Mouse (Mus musculus) large intestine, adult 2 months (tissue): ENCODE data around the gene Gm17617. TPM values are rescaled to one million over a fixed set of nuclear protein-coding genes. Genes with fewer than 3 reads are reported as not detected.

ENCODE experiments used
- DNase-seq: peaks from one replicate; pipeline ENCODE4 v3.0.0-alpha.2; 2012; ENCODE audit warnings: low read depth, low spot score
- WGBS: fragments of 180-500 bp; shearing (Covaris S2); methylation state at CpG from one replicate; pipeline ENCODE4 v1.1.7; 2018; 5-methylcytosine and 5-hydroxymethylcytosine counted together
- polyA plus RNA-seq: library from polyadenylated mRNA; depleted of rRNA; stranded (reverse); fragments of >200 nt; gene quantifications from 2 replicates; pipeline ENCODE4 v1.2.3, GENCODE M21; 2012; rRNA removed

Gm17617 gene
- not detected in 2 replicates for polyA plus RNA-seq

DNA sequence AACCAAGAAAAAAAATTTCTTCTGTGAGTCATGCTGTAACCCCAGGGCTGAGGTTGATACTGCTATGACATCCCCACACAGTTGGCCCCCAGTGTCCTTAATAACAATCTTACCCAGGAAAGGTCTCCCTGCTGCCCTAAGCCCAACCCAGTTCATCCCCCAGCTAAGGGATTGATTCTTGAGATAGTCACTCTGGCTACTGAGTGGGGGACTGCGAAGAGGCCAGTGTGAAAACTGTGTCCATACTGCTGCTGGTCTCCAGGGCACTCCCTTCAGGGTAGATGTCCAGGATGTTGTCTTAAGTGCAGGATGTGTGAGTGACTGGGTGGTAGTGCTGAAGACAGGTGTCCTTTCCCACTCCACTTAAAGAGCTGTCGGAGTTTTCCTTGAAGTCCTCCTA, at the start of gene Gm17617:
Gene Gm17617 (minus strand): TSS at position 101 of the 400 bp plus-strand sequence.
- 97% methylated on average over 2 of the region's 2 CpGs for WGBS
- no peak for DNase-seq

DNA sequence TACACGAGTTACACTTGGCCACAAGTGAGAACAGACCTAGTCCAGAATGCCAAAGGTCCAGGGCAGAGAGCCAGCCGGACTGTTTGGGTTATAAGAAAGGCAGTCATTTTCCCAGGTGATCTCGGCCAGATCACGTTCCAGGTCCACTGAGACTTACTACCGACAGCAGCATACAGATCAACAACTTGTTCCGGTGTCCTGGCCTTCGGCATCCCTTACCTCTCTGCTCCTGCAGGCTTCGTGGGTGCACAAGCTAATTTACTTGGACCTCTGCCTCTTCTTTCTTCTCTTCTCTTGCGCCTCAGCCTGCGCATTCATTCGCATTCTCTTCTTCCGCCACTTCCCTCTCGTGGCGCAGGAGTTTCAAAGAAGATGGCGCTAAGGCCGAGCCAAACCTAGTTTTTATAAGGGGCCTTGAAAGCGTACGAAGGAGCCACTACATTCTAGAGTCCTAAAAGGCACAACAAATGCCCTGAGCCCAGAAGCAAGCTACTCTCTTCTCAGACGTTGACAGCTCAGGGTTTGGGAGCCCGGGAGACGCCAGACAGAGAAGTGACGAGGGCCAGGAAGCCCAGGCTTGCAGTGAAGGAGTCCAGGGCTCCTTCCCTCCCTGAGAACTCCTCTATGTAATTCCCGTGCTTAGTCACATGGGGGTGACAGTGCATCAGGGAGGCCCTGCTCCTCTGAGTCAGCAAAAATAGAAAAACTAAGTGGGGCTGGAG, 49.0 kb upstream of the Gm17617 start:
- 4% methylated on average over 23 of the region's 23 CpGs for WGBS

DNA sequence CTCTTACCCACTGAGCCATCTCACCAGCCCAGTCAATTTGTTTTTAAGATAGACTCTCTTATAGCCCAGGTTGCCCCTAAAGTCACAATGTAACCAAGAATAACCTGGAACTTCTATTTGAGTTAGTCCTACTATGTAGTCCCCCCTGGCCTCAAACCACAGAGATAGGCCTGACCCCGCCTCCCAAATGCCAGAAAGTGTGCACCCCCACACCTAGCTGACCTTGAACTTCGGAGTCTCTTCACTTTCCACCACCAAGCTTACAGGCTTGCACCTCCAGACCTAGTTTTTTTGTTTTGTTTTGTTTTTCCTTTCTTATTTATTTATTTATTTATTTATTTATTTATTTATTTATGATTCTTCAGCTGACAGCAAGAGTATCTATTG, 48.4 kb upstream of the Gm17617 start:
- DNase-seq = no peak
- 72% methylated on average over 2 of the region's 2 CpGs for WGBS

More for the DNA sequence above, 49.0 kb upstream of the Gm17617 start:
- DNase-seq = no peak

DNA sequence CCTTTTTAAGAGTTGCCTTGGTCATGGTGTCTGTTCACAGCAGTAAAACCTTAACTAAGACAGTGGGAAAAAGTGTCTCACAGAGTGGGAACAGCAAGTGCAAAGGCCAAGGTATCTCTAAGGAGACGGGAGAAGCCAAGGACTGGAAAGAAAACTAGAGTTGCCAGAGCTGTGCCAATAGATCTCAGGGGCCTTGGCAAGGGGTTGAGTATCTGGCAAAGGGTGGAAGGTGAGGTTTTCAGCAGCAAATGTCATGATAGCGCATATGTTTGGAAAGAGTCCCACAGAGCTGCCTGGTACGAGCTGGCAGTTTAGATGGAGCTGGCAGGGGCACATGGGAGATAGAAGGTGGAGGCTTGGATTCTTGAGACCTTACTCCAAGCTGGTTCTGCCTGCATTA, 46.2 kb upstream of the Gm17617 start:
- no peak for DNase-seq
- 96% methylated on average over 3 of the region's 3 CpGs for WGBS

DNA sequence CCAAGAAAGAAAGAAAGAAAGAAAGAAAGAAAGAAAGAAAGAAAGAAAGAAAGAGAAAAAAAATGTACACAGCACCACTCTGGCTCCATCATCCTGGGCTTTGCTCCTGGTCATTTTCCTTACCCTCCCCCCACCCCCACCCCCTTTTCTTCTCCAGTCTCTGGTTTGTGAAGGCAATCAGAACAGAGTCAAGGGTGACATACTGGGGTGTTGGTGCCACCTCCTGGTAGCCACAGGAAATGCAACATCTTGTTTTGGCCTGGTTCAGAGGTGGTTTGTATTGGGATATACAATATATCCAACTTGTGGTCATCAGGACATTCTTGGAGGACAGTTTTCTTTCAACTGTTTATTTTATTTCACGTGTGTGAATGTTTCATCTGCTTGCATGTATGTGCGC, 45.2 kb upstream of the Gm17617 start:
- no peak for DNase-seq
- 33% methylated on average over 2 of the region's 2 CpGs for WGBS

DNA sequence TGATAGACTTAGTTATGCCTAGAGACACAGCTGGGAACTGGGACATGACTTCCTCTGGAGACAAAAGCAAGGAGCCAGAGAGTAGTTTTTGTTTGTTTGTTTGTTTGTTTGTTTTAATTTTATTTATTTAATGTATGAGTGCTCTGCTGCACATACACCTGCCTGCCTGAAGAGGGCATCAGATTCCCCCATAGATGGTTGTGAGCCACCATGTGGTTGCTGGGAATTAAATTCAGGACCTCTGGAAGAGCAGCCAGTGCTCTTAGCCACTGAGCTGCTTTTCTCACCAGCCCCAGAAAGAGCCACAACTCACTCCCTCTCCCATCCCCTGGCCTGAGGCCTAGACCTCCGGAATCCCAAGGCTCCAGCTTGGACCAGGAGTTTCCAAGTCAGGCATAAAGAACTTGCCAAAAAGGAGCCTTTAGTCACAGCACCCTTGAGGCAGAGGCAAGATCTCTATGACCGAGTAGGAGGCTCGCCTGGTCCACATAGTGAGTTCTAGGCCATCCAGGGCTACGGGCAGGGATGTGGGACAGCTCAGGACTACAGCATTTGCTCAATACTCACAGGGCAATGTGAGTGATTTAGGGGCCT, 44.7 kb upstream of the Gm17617 start:
- DNase-seq = no peak
- WGBS = 68% methylated on average over 4 of the region's 4 CpGs

DNA sequence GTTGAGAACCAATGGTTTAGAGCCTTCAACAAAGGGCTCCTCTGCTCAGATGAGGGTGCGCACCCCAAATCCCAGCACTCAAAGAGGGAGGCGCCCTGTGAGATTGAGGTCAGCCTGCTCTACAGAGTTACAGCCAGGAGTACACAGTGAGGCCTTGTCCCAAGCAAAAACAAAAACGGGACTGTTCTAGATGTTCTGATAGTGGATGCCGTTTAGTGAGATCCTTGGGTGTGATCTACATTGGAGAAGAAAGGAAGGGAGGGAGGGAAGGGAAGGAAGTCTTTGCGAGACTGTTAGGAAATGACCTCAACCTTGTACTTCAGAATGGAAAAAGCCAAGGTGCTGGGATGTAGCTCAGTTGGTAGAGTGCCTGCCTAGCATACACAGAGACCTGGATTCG, 42.9 kb upstream of the Gm17617 start:
- WGBS = 74% methylated on average over 6 of the region's 6 CpGs
- no peak for DNase-seq

DNA sequence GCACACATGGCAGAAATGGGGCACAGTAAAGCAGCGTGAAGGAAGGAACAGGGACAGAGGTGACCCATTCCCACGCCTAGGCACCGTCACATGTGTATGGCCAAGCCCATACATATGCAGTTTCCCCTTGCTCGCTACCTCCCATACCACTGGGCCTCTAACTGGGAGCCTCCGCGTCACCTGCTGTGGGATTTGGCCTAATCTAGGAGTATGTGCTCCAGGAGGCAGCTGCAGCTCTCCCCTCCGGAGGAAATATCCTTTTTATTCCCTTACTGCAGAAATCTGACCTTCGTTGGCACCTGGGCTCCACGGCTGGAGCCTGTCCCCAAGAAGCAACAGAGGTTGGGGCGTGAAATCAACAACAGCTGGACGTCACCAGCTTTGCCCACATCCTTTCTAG, 41.0 kb upstream of the Gm17617 start:
- no peak for DNase-seq
- WGBS = 89% methylated on average over 11 of the region's 11 CpGs

DNA sequence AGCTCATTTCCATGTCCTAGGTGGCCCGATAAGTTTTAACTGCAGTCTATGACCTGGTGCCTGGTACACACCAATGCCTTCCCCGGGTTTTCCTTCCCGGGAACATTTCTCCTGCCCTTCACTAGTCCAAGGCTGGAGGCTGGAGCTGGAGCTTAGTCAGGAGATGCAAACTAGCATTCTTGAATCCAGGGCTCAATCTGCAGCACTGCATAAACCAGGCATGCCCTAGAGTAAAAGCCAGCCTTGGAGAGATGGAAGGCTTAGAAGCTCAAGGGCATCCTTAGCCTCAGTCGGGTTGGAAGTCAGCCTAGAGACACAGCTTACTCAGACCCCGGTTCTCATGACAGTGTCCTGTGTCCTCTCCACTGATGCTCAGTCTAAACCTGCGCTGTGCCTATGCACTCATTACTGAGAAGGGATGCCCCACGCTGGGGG, 39.0 kb upstream of the Gm17617 start:
- DNase-seq = no peak
- WGBS = 42% methylated on average over 7 of the region's 7 CpGs

DNA sequence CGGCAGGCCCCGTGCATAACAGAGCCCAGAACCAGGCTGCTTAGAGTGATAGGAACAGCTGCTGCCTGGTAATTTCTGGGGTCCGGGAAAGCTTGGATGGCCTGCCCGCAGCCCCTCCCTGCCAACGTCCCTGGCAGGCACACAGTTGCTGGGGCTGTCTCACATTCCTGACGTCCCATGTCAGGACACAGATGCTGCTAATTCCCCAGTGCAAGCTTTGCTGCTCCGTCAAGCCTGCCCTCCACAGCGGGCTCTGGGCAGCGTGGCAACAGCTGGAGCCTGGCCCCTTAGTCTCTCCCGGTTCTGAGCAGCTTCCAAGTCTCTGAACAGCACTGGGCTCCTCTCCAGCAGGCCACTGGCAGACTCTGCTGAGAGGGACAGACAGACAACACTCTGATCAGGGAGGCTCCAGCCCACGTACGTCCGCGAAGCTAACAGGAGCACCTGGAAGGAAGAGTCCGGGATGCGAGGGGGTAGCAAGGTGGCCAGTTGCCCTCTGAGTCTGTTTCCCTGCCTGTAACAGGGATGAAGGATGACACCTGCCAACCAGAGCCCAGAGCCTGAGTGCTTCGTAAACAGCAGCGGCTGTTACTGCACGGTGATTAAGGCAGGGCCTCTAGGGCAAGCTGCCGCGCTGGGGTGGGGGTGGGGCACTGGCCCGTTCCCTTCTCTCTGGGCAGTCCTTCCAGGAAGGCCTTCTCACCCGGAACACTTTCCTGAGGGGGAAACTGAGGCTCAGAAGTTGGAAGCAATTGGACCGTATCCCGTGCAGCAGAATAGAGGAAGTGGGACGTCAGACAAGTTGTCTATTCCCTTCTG, 38.4 kb upstream of the Gm17617 start:
- DNase-seq = no peak

DNA sequence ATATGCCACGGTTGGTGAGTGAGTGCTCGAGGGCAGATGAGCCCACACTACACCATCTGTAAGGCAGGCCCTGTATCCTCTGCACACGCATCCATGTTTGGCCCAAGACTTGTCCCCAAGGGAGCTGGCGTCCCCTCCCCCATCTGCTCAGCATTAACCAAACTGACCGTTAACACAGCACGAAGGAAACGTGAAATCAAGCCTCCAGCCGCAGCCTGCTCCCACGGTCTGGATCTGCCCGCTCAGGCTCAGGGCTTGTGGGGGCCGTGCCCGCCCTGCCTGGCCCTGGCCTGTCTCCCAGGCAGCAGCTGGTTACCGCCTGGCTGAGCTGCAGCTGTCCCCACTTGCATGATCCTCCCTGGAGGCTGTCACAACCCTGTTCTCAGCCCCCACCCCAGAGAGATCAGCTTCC, 35.6 kb upstream of the Gm17617 start:
- WGBS = 78% methylated on average over 13 of the region's 13 CpGs
- DNase-seq = no peak

More for the DNA sequence above, 38.4 kb upstream of the Gm17617 start:
- 9% methylated on average over 26 of the region's 26 CpGs for whole genome bisulfite sequencing

DNA sequence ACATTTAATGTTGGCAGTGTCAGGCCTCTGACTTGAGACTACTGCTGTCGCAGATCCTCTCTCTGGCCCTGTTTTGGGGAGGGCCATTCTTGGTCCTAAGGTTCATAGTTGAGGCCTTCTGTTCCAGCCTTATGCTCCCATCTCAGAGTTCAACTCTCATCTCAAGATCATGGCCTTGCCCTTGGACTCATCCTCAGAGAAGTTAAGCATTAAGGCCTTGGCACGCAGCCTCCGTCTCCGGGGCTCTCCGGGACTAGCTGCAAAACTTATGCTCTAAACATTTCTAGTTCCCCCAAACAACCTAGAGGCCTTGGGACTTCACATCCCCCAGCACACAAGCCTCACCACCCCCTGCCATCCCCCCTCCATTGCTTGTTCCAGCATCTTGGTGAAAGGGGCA, 34.9 kb upstream of the Gm17617 start:
- WGBS = 88% methylated on average over 5 of the region's 5 CpGs
- no peak for DNase-seq

DNA sequence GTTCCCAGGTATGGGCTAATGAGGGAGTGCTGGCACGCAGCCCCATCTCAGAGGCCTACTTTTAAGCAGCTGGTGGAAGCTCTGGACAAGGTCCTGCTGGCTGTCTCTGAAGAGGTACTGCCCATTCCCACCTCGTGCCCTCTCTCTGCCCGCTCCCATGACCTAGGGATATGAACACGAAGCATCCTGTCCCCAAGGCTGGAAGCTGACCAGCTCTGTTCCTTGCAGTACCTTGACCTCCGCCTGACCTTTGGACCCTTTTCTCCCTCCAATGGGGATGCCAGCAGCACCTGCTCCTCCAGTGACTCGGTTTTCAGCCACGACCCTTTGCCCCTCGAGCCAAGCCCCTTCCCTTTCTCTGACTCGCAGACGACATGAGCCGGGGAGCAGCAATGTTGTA, 34.5 kb upstream of the Gm17617 start:
- no peak for DNase-seq
- 85% methylated on average over 11 of the region's 11 CpGs for WGBS

DNA sequence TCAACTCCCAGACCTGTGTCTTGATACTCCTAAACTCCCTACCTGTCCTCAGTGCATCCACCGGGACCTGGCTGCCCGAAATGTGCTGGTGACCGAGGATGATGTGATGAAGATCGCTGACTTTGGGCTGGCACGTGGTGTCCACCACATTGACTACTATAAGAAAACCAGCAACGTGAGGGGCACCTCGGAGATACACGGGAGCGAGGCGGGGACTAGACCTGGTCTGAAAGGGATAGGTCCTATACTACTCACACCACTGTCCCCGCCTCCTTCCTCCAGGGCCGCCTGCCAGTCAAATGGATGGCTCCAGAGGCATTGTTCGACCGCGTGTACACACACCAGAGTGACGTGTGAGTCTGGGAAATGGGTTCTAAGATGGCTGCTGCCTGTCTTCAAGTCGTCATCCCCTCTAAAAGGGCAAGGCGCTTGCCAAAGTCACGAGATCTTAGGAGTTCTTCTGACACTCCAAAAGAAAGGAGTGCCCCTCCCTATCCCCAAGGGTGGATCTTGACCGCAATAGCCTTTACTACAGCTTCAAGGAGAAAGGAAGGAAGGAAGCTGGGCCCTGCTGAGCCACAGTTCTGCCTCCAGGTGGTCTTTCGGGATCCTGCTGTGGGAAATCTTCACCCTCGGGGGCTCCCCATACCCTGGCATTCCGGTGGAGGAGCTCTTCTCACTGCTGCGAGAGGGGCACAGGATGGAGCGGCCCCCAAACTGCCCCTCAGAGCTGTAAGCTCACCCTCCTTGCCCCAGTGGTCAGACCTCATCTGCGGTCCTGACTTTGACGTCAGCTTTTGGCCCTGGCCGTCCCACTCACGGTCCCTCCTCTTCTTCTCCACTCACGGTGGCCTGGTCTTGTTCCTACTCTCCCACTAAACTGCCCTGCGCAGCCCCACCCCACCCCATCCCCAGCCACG, 33.7 kb upstream of the Gm17617 start:
- 90% methylated on average over 32 of the region's 32 CpGs for WGBS
- no peak for DNase-seq

DNA sequence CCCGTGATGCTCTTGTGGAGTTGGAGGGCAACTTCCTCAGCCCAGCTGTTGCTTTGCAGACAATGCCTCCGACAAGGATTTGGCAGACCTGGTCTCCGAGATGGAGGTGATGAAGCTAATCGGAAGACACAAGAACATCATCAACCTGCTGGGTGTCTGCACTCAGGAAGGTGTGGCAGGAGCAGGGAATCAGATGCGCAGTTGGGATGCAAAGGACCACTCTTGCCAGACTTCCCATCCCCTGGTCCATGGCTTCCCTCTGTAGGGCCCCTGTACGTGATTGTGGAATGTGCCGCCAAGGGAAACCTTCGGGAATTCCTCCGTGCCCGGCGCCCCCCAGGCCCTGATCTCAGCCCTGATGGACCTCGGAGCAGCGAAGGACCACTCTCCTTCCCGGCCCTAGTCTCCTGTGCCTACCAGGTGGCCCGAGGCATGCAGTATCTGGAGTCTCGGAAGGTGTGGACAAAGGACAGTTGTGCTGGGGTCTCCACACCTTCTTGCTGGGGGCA, 32.5 kb upstream of the Gm17617 start:
- no peak for DNase-seq
- WGBS = 95% methylated on average over 16 of the region's 16 CpGs

DNA sequence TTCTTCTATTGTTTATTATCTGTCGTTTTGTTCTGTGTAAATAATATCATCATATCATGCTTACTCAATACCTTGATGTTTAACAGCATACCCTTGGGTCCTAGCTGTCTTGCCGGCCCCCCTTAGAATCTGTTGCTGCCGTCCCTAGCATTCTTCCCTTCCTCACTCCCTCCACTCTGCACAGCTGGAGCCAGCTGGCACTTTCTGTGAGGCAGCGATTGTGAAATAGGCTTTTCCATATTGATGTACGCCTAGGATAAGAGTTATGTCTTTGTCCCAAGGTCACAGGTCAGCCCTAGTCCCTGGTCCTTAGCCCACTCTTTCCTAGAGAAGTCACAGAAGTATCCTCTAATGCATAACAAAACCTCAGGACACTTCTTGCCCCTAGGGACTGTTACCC, 30.2 kb upstream of the Gm17617 start:
- DNase-seq = no peak
- 59% methylated on average over 5 of the region's 5 CpGs for WGBS

DNA sequence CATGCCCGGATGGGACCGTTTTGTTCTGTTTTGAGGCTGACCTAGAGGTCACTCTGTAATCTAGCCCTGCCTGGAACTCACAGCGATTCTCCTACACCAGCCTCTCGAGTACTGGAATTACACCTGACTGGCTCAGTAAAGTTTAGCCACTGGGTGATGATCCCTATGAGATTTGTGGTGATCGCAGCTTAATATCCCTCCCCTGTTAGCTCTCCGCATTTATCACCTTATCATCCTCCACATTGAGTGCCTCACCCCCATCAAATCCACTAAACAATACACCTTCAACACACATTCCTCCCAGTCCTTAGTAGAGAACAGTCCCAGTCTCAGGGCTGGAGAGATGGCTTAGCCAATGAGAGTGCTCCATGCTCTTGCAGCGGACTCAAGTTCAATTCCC, 29.0 kb upstream of the Gm17617 start:
- WGBS = 68% methylated on average over 7 of the region's 7 CpGs
- no peak for DNase-seq

DNA sequence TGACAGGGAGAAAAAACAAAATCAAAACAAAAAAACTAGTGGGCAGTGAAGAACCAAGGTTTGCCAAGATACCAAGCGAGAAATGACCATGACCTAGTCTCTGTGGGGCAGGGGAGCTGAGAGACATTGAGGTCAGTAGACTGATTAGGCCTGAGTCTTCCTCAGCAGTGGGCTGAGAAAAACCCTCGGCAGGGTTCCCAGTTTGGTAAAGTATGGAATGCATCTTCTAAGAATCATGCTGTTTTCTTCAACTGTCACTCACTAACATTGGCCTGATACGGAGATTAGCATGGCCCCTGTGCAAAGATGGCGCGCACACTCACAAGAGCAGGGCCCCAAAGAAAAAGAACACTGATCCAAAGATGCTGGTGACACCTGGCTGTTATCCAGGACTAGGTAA, 20.6 kb upstream of the Gm17617 start:
- no peak for DNase-seq
- 83% methylated on average over 5 of the region's 5 CpGs for WGBS

DNA sequence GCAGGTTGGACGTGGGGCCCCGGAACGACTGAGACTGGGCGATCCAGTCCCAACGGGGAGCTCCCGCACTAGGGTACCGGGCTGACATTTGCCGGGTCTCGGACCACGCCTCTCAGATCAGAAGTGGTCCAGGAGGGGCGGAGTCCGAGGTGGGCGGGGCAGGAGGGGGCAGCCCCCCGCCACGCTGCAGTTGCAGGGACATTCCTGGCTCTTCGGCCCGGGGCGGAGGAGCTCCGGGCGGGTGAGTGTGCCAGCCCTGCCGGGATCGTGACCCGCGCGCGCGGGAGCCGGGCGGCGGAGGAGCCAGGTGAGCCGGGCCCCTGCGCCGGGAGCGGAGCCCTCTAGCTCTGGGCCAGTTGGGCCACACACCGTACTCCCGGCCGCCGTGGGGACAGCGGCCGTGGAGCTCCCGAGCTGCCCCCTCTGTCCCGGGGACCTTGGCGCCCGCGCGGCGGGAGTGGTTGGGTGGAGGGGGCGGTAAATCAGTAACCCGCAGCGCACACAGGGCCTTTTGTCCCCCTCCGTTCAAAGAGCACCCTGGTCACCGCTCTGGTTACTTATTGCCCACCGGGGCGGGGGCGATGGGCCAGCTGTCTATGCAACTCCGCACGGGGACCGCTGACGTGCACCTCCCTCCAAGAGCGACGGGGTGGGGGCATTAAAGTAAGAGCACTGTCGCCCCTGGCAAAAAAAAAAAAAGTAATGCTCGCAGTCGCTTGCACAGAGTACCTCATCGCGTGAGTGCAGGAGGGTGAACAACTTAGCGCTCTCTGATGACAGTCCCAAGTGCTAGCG, 19.5 kb upstream of the Gm17617 start, which contains the start of gene Fgfr4:
Gene Fgfr4 (plus strand): TSS at position 20 of the 795 bp plus-strand sequence.
- 3% methylated on average over 67 of the region's 68 CpGs for WGBS
- no peak for DNase-seq
